ENCODE assay signal across 8 mouse cellular contexts in genomic region chr11:75190905-75191441, GRCm38 (mm10). TPM values are rescaled to one million over a fixed set of nuclear protein-coding genes. Genes with fewer than 3 reads are reported as not detected.
DNase-seq lines count a peak whose midpoint lies in the region; ATAC-seq and TF ChIP-seq lines count a peak whose summit lies in the region.

TSS of gene Dph1 (minus strand) at chr11:75191241.

- intact Hi-C loops in gastrocnemius, adult 2 months (cut with DNase I) = no loop called here

- WGBS in hindbrain, embryonic 16.5 days = 45% methylated on average over 5 of the region's 5 CpGs
- WGBS in liver, postnatal 0 days (ENCODE audit: insufficient replicate concordance) = 58% methylated on average over 5 of the region's 5 CpGs

- H3K27ac ChIP-seq in gastrocnemius, adult 2 months = peak within 1 kb of the TSS; percentile 82
- peak within 1 kb of the TSS; percentile 16; the same call in 1 of the 2 replicates for H3K27ac ChIP-seq in hindbrain, embryonic 16.5 days (ENCODE audit: low read depth, low read length)
- H3K27ac ChIP-seq in liver, postnatal 0 days (ENCODE audit: low read depth) = peak within 1 kb of the TSS; percentile 73

- no peak for TF ChIP-seq CTCF in gastrocnemius, adult 2 months (IDR thresholded peaks at IDR 0.05)
- TF ChIP-seq CTCF in liver, postnatal 0 days (IDR thresholded peaks at IDR 0.05; ENCODE audit: low read depth) = no peak

- no peaks in the 10 kb centered on the region for H3K9me3 ChIP-seq in hindbrain, embryonic 16.5 days (ENCODE audit: control insufficient read depth, low read length)
- H3K9me3 ChIP-seq in liver, postnatal 0 days (ENCODE audit: low read length) = no peaks in the 10 kb centered on the region

- H3K36me3 ChIP-seq in hindbrain, embryonic 16.5 days (ENCODE audit: control insufficient read depth, insufficient read depth, low read length) = no peaks in the 10 kb centered on the region
- H3K36me3 ChIP-seq in liver, postnatal 0 days (replicated peaks; ENCODE audit: insufficient read depth, low read length) = no peaks in the 10 kb centered on the region

- no peak for TF ChIP-seq EP300 in liver, postnatal 0 days (IDR thresholded peaks at IDR 0.05; ENCODE audit: low read depth)

- no peak for ATAC-seq in hindbrain, embryonic 16.5 days
- no peak for ATAC-seq in liver, postnatal 0 days

- peak within 1 kb of the TSS; percentile 90 for H3K4me3 ChIP-seq in gastrocnemius, adult 2 months
- peak within 1 kb of the TSS; percentile 64 for H3K4me3 ChIP-seq in hindbrain, embryonic 16.5 days (ENCODE audit: low read length)
- H3K4me3 ChIP-seq in liver, postnatal 0 days (ENCODE audit: low read depth, low read length) = peak within 1 kb of the TSS; percentile 74

- H3K27me3 ChIP-seq in hindbrain, embryonic 16.5 days (replicated peaks; ENCODE audit: control insufficient read depth, insufficient read depth, low read length) = peaks cover 7% of the 10 kb centered on the region
- H3K27me3 ChIP-seq in liver, postnatal 0 days (ENCODE audit: insufficient read depth, low read length) = peaks cover 34% of the 10 kb centered on the region

- DNase-seq in gastrocnemius, adult 2 months = no peak
- DNase-seq in gastrocnemius, adult 8-10 months (ENCODE audit: low spot score in 2 of 2) = no peak
- DNase-seq in urinary bladder, adult 2 months (ENCODE audit: low spot score) = no peak
- no peak for DNase-seq in urinary bladder, postnatal 36 days (ENCODE audit: low spot score in 2 of 2)
- no peak for DNase-seq in liver, postnatal 0 days
- DNase-seq in right cerebral cortex, postnatal 4 days = no peak
- DNase-seq in lung, postnatal 14 days = no peak

- peaks cover 33% of the 10 kb centered on the region for H3K4me1 ChIP-seq in hindbrain, embryonic 16.5 days (ENCODE audit: control insufficient read depth, insufficient read depth, low read depth, low read length)
- H3K4me1 ChIP-seq in liver, postnatal 0 days (ENCODE audit: insufficient read depth) = peaks cover 29% of the 10 kb centered on the region

- peak within 1 kb of the TSS; percentile 68 for H3K9ac ChIP-seq in hindbrain, embryonic 16.5 days (ENCODE audit: low read depth, low read length)
- H3K9ac ChIP-seq in liver, postnatal 0 days (replicated peaks) = peak within 1 kb of the TSS; percentile 69

- peak within 1 kb of the TSS; percentile 96 for H3K4me2 ChIP-seq in hindbrain, embryonic 16.5 days (ENCODE audit: low read length)
- peak within 1 kb of the TSS; percentile 93 for H3K4me2 ChIP-seq in liver, postnatal 0 days (ENCODE audit: low read depth, low read length)

RNA-seq across cellular contexts. Expression of gene Dph1, which starts in this region (rescaled TPM):
- total RNA-seq in gastrocnemius, adult 2 months (2021) = 1 to 10 TPM; 5.5 to 6.2 TPM
- total RNA-seq in gastrocnemius, adult 8-10 months (2022) = 1 to 10 TPM; 4.2 to 6.9 (median 5.4) TPM
- 20.1 and 26.6 TPM in 2 replicates for polyA plus RNA-seq in urinary bladder, adult 2 months (2012; rRNA removed)
- 15.4 and 15.7 TPM in 2 replicates for polyA plus RNA-seq in hindbrain, embryonic 16.5 days (2015; fragmentation: Nextera tagmentation; extraction: Ambion mirVana)
- polyA plus RNA-seq in liver, postnatal 0 days (2015; fragmentation: Nextera tagmentation; extraction: Ambion mirVana) = 10.9 and 13.0 TPM in 2 replicates

Comparison
In these comparisons a context has a peak if more than half of its experiments do, and no peak if none do; other contexts are left out.
1. H3K27ac ChIP-seq: peak in every context shown above with its lines; median percentile 82 in gastrocnemius, adult 2 months; 73 in liver, postnatal 0 days; 16 in hindbrain, embryonic 16.5 days.